Mouse (Mus musculus): ENCODE results near the gene Agbl4. TPM values are rescaled to one million over a fixed set of nuclear protein-coding genes. Genes with fewer than 3 reads are reported as not detected.

The Agbl4 gene
- total and polyA plus RNA-seq, 3 experiments = not detected

- Histone ChIP-seq H3K9me3 (replicated peaks; ENCODE audit: low read length) (no peaks in the 10 kb centered on the region), H3K9ac (ENCODE audit: insufficient read depth, low read depth) (no peak overlapping the region), H3K36me3 (replicated peaks in 1 of 2; ENCODE audit: control insufficient read depth in 1 of 2, insufficient read depth in 1 of 2, low read length in 1 of 2) (no peaks in the 10 kb centered on the region), H3K79me2 (replicated peaks; ENCODE audit: control insufficient read depth, extremely low read depth, insufficient read depth, poor library complexity, severe bottlenecking) (no peaks in the 10 kb centered on the region), H3K4me1 (ENCODE audit: control insufficient read depth in 1 of 2, insufficient read depth in 2 of 2) (peaks cover 8 to 17% of the 10 kb centered on the region in 2 experiments; a peak in 3 of 4 replicates), H3K27ac (ENCODE audit: insufficient read depth, low read depth) (no peak overlapping the region), H3K27me3 (replicated peaks) (no peaks in the 10 kb centered on the region), H3K4me3 (replicated peaks in 1 of 3; ENCODE audit: low read depth in 2 of 3, low read length in 2 of 3, poor library complexity in 1 of 3) (no peak overlapping the region), H3K4me2 (ENCODE audit: insufficient read depth, low read depth, poor library complexity, severe bottlenecking) (no peak overlapping the region)
- TF ChIP-seq USF2 (conservative IDR thresholded peaks at IDR 0.05; ENCODE audit: low read depth, low read length) (no peak), USF1 (IDR thresholded peaks at IDR 0.05; ENCODE audit: low read depth, low read length) (no peak), IRF4 (IDR thresholded peaks at IDR 0.05; ENCODE audit: low read depth, low read length) (no peak), SMC3 (IDR thresholded peaks at IDR 0.05; ENCODE audit: low read depth, low read length) (peak; percentile 97), ZC3H11A (IDR thresholded peaks at IDR 0.05; ENCODE audit: low read depth, low read length) (peak; percentile 64), KAT2A (IDR thresholded peaks at IDR 0.05; ENCODE audit: insufficient replicate concordance, low read length) (no peak), MAX (IDR thresholded peaks at IDR 0.05; ENCODE audit: low read length) (no peak), EP300 (IDR thresholded peaks at IDR 0.05; ENCODE audit: low read length) (no peak), JUN (IDR thresholded peaks at IDR 0.05; ENCODE audit: insufficient read depth, low read depth, low read length) (no peak), CHD2 (IDR thresholded peaks at IDR 0.05; ENCODE audit: low read length) (no peak), MAFK (IDR thresholded peaks at IDR 0.05; ENCODE audit: insufficient replicate concordance, low read length) (no peak), NRF1 (IDR thresholded peaks at IDR 0.05; ENCODE audit: low read depth, low read length) (no peak), MAZ (IDR thresholded peaks at IDR 0.05; ENCODE audit: low read depth, low read length) (no peak), NELFE (IDR thresholded peaks at IDR 0.05; ENCODE audit: low read depth, low read length) (no peak), RCOR1 (conservative IDR thresholded peaks at IDR 0.05; ENCODE audit: low read depth, low read length) (no peak), ETS1 (conservative IDR thresholded peaks at IDR 0.05; ENCODE audit: low read depth, low read length) (no peak), ELF1 (IDR thresholded peaks at IDR 0.05; ENCODE audit: low read depth, low read length) (no peak), UBTF (IDR thresholded peaks at IDR 0.05; ENCODE audit: low read depth, low read length) (no peak), MYC (IDR thresholded peaks at IDR 0.05; ENCODE audit: low read depth, low read length) (peak; percentile 70; the same call in 1 of the 2 replicates), CTCF (conservative IDR thresholded peaks at IDR 0.05 in 1 of 2, IDR thresholded peaks at IDR 0.05 in 1 of 2; ENCODE audit: low read depth in 2 of 2, low read length in 2 of 2) (peak; percentile 74 to 92), ZKSCAN1 (IDR thresholded peaks at IDR 0.05; ENCODE audit: borderline replicate concordance, low read depth, low read length) (no peak), MEF2A (IDR thresholded peaks at IDR 0.05; ENCODE audit: borderline replicate concordance, low read depth, low read length) (no peak), SIN3A (IDR thresholded peaks at IDR 0.05; ENCODE audit: low read length) (no peak), RAD21 (IDR thresholded peaks at IDR 0.05; ENCODE audit: low read depth, low read length) (peak; percentile 79)
- in situ Hi-C loops (cut with MboI; ENCODE audit: low pct_ligation_motif_present, low pct_unique_long_range_greater_than_20kb, low sequenced_read_pairs) = no loop called here
- dilution Hi-C loops (cut with MboI; ENCODE audit: extremely low pct_ligation_motif_present, extremely low pct_unique_long_range_greater_than_20kb, low sequenced_read_pairs) = no loop called here
- peak; percentile 79 for DNase-seq (ENCODE audit: extremely low read depth)
Measured at GRCm38 (mm10) chr4:111495949-111496348, 1098.5 kb downstream of the Agbl4 start.
